Mouse (Mus musculus): ENCODE results near the gene Cilp.

- no peak for TF ChIP-seq POLR2A (IDR thresholded peaks at IDR 0.05; ENCODE audit: borderline replicate concordance, low read depth, low read length)
- TF ChIP-seq CTCF (IDR thresholded peaks at IDR 0.05; ENCODE audit: low read depth, low read length) = no peak
Measured at GRCm38 (mm10) chr9:65281536-65282151, 16.7 kb downstream of the Cilp start.

Data from bone marrow macrophage, adult 2 months (primary cell).